Mouse (Mus musculus) MEL (cell line): ENCODE results near the gene Usp37.

Source experiments
- CTCF ChIP-seq, 3 experiments: IDR thresholded peaks in 2 of 3; conservative IDR thresholded peaks in 1 of 3; 2 replicates each; pipeline ENCODE4 v1.5.1; 2011 to 2012; ENCODE audit warnings: low read length in 3 of 3, low read depth in 2 of 3, mild to moderate bottlenecking in 2 of 3, improper control_type of control experiment in 1 of 3, inconsistent platforms in 1 of 3, mixed read lengths in 1 of 3, moderate library complexity in 1 of 3; ENCODE audit not compliant: control insufficient read depth in 1 of 3, insufficient read depth in 1 of 3, poor library complexity in 1 of 3, severe bottlenecking in 1 of 3
- MEF2A ChIP-seq: IDR thresholded peaks from 2 replicates; pipeline ENCODE4 v1.6.1; 2014; ENCODE audit warnings: low read depth, mild to moderate bottlenecking, inconsistent platforms, low read length, improper control_type of control experiment; ENCODE audit not compliant: poor library complexity, insufficient replicate concordance, severe bottlenecking; ENCODE audit errors: extremely low read depth
- MYB ChIP-seq: IDR thresholded peaks from 2 replicates; pipeline ENCODE4 v1.6.1; 2011; ENCODE audit warnings: mild to moderate bottlenecking, low read depth, low read length, improper control_type of control experiment
- POLR2A ChIP-seq, 2 experiments: IDR thresholded peaks; 2 replicates each; pipeline ENCODE4 v1.6.1; 2011 to 2012; ENCODE audit warnings: low read length in 2 of 2, mild to moderate bottlenecking in 2 of 2, control low read depth in 1 of 2, improper control_type of control experiment in 1 of 2, low read depth in 1 of 2, moderate library complexity in 1 of 2; ENCODE audit not compliant: control insufficient read depth in 1 of 2, insufficient read depth in 1 of 2, poor library complexity in 1 of 2
- SMC3 ChIP-seq: IDR thresholded peaks from 2 replicates; pipeline ENCODE4 v1.6.1; 2011; ENCODE audit warnings: low read depth, low read length, improper control_type of control experiment

- no peak for TF ChIP-seq MYB
- TF ChIP-seq SMC3, result no peak
- TF ChIP-seq CTCF (IDR thresholded peaks at IDR 0.05 in 2 of 3, conservative IDR thresholded peaks at IDR 0.05 in 1 of 3; ENCODE audit: control insufficient read depth in 1 of 3, insufficient read depth in 1 of 3, low read depth in 2 of 3, low read length in 3 of 3, poor library complexity in 1 of 3, severe bottlenecking in 1 of 3), result no peak
- TF ChIP-seq POLR2A (IDR thresholded peaks at IDR 0.05; ENCODE audit: control insufficient read depth in 1 of 2, insufficient read depth in 1 of 2, low read depth in 1 of 2, low read length in 2 of 2, poor library complexity in 1 of 2), result no peak
- TF ChIP-seq MEF2A, result no peak
These were observed 43.0 kb downstream of the Usp37 start for GRCm38 (mm10) chr1:74501106-74501505.
